Mouse (Mus musculus) WW6 (cell line): ENCODE measurements around the gene Slc4a1ap.
A peak's percentile ranks its signal among the peaks of the same experiment; 100 is the strongest.
"Not testable (repeated sequence)": the region's sequence is repeated elsewhere in the genome, so short reads cannot be mapped to it uniquely, and the experiment has no call there.

Experiments used
- DNase-seq: peaks from one replicate; pipeline ENCODE4 v3.0.0-alpha.2; 2013; ENCODE audit warnings: low read depth, low spot score

Slc4a1ap gene

DNA sequence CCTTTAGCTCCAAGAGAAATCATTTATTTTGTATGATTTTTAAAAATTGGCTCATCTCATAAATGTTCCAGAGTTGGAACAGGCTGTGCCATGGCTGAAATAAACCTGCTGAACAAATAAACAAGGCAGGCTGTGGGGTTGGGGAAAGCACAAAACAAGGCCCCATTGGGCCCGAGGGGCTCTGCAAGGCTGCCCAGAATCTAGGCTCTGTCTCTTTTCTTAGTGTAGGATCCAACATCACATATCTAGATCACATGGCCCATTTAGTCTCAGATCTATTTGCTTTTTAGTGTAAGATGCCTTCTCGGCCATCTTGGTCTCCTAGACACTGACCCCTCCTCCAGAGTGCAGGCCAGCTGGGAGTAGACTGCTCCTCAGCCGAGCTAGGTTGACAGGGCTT, 39.7 kb downstream of the Slc4a1ap start:
- no peak for DNase-seq

DNA sequence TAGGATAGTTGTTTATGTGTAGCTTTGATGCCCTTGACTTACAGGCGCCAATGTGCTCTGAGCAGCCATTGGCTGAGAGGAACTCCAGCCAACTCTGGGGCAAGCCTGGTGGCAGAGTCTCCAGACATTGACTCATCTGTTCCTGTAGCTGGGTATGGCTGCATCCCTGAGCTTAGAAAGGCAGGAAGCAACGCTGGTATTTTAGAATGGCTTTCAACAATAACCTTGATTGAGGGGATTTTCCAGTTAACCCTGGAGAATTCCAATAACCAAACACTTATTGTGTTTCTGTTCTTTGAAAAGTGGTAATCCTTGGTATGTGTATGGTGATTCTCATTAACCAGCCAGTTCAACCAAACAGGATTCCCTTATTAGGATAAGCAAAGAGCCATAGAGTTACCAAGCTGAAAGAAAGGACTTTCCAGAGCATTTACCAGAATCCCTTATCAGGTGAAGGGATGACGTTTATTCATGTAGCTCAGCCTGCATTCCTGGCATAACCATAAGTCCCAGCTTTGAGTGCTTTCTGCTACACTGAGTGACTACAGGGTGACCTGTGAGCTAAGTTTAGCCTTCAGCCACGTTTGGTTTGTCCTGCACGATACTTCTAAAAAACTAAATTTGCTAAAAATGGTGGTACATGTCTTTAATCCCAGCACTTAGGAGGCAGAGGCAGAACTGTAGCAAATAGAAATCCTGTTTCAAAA, 41.3 kb downstream of the Slc4a1ap start:
- DNase-seq, result no peak

DNA sequence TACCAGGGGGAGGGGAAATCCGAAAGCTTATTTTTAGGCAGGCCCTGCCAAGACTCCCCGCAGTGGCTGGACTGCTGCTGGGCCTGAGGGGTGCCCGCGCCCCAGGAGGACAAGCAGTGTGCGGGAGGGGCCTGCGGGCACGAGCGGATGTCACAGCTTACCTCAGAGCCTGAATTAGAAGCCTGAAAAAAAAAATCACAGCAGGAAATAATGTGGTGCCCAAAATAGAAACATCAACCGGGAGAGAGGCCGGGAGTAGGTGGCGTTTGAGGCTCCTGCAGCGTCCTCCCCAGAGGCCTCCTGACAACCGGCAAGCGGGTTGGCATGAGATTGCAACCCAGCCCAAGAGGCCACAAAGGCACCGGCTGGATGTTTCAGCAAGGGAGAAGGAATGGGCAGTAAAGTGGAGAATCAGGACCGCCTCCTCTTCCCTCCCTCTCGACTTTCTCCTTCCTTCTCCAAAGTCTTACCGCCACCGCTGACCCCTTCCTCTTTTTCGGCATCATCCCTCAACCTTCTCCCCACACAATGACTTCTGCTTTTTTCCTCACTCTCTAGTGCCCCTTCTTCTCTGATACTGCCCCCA, 44.3 kb downstream of the Slc4a1ap start:
- no peak for DNase-seq

DNA sequence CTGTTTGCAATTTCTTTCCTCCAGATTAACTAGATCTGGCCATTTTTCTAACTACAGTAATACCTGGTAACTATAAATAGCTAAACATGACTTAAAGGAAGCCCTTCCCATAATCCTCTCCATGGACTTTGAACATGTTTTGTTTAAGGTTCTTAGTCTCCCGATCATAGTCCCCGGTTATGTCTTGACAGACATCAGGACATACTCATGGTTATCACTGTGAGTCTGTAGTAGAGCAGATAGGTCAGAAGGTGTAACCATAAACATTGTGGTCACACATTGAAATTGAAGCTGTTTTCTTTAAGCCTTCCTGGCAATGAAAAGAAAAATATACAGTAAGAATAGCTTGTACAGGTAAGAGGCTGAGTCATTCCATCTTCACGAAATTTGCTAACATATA, 46.9 kb downstream of the Slc4a1ap start:
- DNase-seq, result no peak

DNA sequence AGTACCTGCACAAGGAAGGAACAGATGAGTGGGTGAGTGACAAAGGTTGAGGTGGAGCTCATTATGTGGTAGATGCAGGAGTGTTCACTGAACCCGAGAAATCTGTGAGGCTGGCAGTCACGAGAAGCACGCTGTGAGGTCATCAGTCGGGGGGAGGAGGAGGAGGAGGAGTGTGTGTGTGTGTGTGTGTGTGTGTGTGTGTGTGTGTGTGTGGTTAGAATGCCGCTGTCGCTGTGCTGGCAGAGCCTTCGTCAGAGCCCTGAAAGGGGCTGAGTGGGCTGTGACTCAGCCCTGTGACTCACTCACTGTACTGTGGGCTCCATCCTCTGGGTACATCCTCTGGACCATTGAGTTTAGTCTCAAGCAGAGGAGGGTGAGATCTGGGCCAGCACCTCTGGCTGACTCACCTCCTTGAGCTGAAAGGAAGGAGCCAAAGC, 49.8 kb downstream of the Slc4a1ap start:
- DNase-seq, result no peak

DNA sequence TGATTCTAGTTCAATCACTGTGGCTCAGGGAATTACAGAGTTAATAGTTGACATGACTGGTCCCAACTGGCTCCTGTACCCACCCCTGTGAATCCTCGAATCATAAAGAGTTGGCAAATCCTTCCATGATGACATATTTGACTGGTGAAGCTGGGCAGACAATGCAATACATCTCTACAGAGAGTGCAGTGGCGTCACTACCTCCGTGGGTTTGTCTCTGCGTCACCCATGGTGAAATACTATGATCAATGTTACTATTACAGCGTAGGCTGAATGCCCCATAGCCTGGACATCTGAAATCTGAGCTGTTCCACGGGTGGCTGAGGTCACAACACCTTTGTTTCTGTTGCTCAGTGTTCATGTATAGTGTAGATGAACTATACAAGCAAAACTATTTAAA, 54.5 kb downstream of the Slc4a1ap start:
- no peak for DNase-seq

DNA sequence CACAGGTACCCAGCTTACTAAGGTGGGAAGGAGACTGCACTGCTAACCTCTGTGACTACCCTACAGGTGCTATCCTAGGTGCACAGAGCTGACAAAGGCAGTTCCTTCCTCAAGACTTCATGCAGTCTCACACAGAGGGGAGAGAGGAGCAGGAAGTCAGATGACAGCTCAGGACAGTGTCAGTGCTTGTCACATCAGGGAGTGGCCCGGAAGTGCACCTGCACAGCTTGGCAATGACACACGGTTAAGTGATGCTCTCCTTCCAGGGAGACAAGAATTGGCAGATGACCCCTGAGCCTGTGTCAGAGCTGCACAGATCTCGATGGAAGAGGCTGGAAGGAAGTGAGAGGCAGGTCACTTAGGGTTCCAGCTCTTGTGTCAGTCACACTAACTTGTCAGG, 55.1 kb downstream of the Slc4a1ap start:
- DNase-seq, result no peak

DNA sequence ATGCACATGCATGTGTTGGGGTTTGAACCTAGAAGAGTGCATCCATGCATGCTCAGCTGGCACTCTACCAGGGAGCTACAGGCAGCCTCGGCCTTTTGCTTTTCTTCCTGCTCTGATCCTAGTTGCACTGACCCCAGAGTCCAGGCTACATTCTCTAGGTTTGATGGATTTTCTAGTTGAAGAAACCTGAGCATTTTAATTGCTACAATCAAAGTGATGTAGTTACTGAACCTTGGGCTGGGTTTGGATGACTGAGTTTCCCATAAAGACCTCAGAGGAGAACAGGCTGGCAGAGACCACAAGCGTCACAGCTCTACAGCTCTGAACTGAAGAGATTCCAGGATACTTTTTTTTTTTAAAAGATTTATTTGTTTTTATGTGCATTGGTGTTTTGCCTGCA, 56.5 kb downstream of the Slc4a1ap start:
- DNase-seq, result no peak

- DNase-seq, result no peak
Observed at GRCm38 (mm10) chr5:31585526-31585925, 58.7 kb downstream of the Slc4a1ap start.

DNA sequence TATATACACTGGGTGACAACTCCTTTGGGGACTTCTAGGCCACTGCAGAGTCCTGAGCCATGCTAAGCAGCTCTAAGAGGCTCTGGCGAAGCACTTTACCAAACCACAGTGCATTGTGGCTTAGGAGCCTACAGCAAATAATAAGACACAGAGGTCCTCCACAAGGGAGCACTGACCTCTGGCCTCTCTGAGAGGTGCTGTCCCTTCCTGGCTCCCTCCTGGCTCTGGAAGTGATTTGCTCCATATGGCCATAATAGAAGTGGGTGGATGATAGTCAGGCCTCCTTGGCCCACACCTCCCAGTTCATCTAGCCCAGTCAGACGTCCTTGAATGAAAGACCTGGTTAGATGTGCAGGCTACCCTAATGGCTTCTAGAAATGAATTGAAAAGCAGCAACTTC, 61.2 kb downstream of the Slc4a1ap start:
- no peak for DNase-seq

GRCm38 (mm10) chr5:31588672-31589071, 61.9 kb downstream of the Slc4a1ap start:
- DNase-seq, result not testable (repeated sequence)

GRCm38 (mm10) chr5:31589711-31590319, 63.0 kb downstream of the Slc4a1ap start:
- DNase-seq, result no peak

DNA sequence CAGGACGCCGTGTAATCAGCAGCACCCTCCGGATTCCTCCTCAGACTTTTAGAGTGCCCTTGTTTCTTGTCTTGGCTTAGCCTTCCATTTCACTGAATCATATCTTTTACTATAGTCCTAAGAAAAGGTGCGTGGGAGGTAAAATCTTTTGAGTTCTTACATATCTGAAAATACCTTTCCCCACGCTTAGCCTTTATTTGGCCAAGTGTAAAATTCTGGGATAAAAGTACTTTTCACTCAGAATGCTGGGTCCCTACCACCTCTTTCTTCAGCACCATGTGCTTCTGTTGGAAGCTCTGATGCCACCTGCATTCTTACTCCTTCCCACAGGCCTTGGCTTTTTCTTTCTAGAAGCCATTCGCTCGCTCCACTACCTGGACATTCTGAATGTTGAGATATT, 64.3 kb downstream of the Slc4a1ap start:
- DNase-seq, result no peak

- DNase-seq, result no peak
Observed at GRCm38 (mm10) chr5:31595868-31596267, 69.1 kb downstream of the Slc4a1ap start.

DNA sequence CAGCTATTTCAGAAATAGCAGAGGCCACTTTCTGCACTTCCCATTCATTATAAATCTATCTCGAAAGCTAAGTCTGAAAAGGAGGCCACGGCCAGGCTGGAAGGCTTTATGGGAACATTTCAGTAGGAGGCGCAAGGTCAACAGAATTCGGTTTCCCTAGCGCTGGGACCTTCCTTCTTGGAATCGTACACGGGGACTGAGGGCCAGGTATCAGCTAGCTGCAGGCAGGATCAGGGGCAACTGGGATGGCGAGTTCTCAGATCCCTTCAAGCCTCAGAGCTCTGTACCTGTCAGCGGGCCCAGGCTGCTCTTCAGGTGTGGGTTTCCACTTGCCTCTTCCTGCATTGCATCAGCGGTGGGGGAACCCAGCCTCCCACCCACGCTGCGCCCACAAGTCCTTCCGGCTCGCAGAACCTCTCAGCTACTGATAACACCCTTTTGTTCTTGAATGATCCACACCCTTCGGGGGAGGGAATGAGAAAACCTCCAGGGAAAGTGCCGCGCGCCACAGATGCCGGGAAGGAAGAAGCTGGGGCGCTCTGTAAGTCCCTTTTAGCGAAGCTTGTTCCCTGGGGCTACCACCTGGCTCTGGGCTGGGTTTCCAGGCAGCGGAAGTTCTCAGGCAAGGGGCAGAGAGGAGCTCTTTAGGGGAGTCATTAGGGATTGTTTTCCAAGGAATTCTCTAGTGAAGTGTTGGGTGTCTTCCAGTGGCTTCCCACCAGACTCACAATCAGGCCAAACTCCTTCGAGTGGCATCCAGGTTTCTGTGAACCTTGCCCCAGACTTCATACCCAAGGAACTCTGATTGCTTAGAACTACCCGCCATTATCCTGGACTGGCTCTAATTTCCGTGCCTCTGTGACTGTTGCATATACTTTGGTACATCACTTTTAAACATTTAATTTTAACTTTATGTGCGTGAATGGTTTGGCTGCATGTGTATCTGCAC, 70.0 kb downstream of the Slc4a1ap start, which contains the start of gene Mrpl33:
TSS of gene Mrpl33 (plus strand) at position 455 of the 949 bp plus-strand sequence.
- DNase-seq, result peak; percentile 34

DNA sequence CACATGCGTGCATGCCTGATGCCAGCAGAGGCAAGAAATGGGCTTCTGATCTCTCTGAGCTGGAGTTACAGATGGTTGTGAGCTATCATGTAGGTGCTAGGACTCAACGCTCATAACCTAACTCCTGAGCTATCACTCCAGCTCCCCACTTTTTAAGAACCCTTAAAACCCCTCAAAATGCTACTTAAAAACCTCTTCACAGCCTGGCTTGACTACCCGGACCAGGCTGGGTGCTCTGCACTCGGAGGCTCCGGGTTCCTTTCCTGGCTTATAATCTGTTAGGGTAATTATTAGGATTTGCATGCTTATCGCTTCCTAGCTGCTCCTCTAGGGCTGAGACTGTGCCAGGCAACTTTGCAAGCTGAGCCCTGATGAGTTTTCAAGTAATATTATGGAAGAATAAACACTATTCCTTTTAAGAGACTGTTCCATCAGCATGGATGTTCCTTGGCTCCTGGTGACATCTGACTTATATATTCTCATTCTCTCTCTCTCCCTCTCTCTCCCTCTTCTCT, 70.7 kb downstream of the Slc4a1ap start:
- DNase-seq, result no peak

GRCm38 (mm10) chr5:31598121-31598520, 71.3 kb downstream of the Slc4a1ap start:
- no peak for DNase-seq

- DNase-seq, result no peak
Observed at GRCm38 (mm10) chr5:31598579-31598978, 71.8 kb downstream of the Slc4a1ap start.

GRCm38 (mm10) chr5:31599161-31599560, 72.4 kb downstream of the Slc4a1ap start:
- DNase-seq, result no peak

- DNase-seq, result no peak
Observed at GRCm38 (mm10) chr5:31601162-31601722, 74.4 kb downstream of the Slc4a1ap start.

DNA sequence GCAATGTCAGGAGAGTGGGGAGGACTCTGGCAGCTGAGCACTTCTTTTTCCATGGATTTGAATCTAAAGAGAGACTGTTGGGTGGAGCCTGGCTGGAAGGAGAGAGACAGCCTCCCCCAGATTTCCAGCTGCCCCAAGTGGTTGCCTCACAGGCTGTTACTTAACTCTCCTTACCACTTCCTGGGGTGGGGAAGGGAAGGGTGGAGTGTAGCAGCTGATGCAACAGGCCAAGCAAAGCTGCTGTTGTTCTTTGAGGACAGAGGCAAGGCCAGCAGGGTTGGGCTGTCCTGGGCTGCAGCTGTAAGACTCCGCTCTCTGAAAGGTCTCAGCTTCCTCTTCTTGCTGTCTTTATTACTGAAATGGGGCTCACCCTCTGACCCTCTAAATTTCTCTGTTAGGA, 75.6 kb downstream of the Slc4a1ap start:
- peak; percentile 28 for DNase-seq
